Mouse (Mus musculus) kidney, adult 2 months (tissue): ENCODE measurements around the gene Tmem123. TPM values are rescaled to one million over a fixed set of nuclear protein-coding genes. Genes with fewer than 3 reads are reported as not detected.
A peak's percentile ranks its signal among the peaks of the same experiment; 100 is the strongest.

Experiments
- DNase-seq: peaks from one replicate; pipeline ENCODE4 v3.0.0; 2021
- H3K27ac ChIP-seq: fragments of 200-500 bp; 2 replicates; pipeline ENCODE4 v1.5.1; 2012; ENCODE audit warnings: low read depth, low read length, control low read depth, inconsistent platforms; ENCODE audit not compliant: insufficient read depth
- H3K27me3 ChIP-seq: fragments of 200-500 bp; replicated peaks from 2 replicates; pipeline ENCODE4 v1.6.1; 2012; ENCODE audit warnings: mild to moderate bottlenecking, moderate library complexity, low read length, inconsistent platforms; ENCODE audit not compliant: control insufficient read depth, insufficient read depth
- H3K36me3 ChIP-seq: fragments of 200-500 bp; 2 replicates; pipeline ENCODE4 v1.6.1; 2012; ENCODE audit warnings: mild to moderate bottlenecking, moderate library complexity, low read length, inconsistent platforms; ENCODE audit not compliant: control insufficient read depth, insufficient read depth
- H3K4me1 ChIP-seq: fragments of 200-500 bp; 2 replicates; pipeline ENCODE4 v1.6.1; 2011; ENCODE audit warnings: low read length; ENCODE audit not compliant: control insufficient read depth, insufficient read depth
- H3K4me3 ChIP-seq: fragments of 200-500 bp; 2 replicates; pipeline ENCODE4 v1.5.1; 2011; ENCODE audit warnings: mild to moderate bottlenecking, low read depth, low read length, control low read depth; ENCODE audit not compliant: insufficient read depth
- CTCF ChIP-seq: fragments of 200-500 bp; conservative IDR thresholded peaks from 2 replicates; pipeline ENCODE4 v1.5.1; 2011; ENCODE audit warnings: low read depth, mild to moderate bottlenecking, control low read depth, low read length, moderate library complexity, mixed read lengths; ENCODE audit not compliant: insufficient read depth, insufficient read length
- POLR2A ChIP-seq: fragments of 200-500 bp; IDR thresholded peaks from one replicate; pipeline ENCODE4 v1.6.1; 2011; ENCODE audit warnings: low read depth, low read length, control low read depth
- WGBS: fragments of 180-500 bp; shearing (Covaris S2); methylation state at CpG from one replicate; pipeline ENCODE4 v1.1.7; 2018; 5-methylcytosine and 5-hydroxymethylcytosine counted together
- polyA plus RNA-seq: library from polyadenylated mRNA; depleted of rRNA; stranded (reverse); fragments of >200 nt; gene quantifications from 2 replicates; pipeline ENCODE4 v1.2.3, GENCODE M21; 2012

Tmem123 gene
- polyA plus RNA-seq, 1 experiment: 43.7 TPM

- peak; percentile 74 for DNase-seq
- H3K4me1 ChIP-seq: no peaks in the 10 kb centered on the region; the same call in 1 of the 2 replicates
- no peak for TF ChIP-seq CTCF
- no peak for TF ChIP-seq POLR2A
- H3K4me3 ChIP-seq: no peak overlapping the region
- H3K27me3 ChIP-seq: no peaks in the 10 kb centered on the region
- WGBS: 32% methylated on average over 2 of the region's 2 CpGs
- no peak overlapping the region for H3K27ac ChIP-seq
- peaks cover 2% of the 10 kb centered on the region for H3K36me3 ChIP-seq
Observed at GRCm38 (mm10) chr9:7793561-7793960, 29.7 kb downstream of the Tmem123 start.

GRCm38 (mm10) chr9:7795581-7795980 is 31.7 kb downstream of the Tmem123 start:
- Histone ChIP-seq H3K27me3 (no peaks in the 10 kb centered on the region), H3K27ac (no peak overlapping the region), H3K36me3 (peaks cover 2% of the 10 kb centered on the region), H3K4me1 (no peaks in the 10 kb centered on the region; the same call in 1 of the 2 replicates), H3K4me3 (no peak overlapping the region)
- DNase-seq: no peak
- TF ChIP-seq CTCF (no peak), POLR2A (no peak)

- Histone ChIP-seq H3K4me3 (no peak overlapping the region), H3K27ac (no peak overlapping the region), H3K27me3 (no peaks in the 10 kb centered on the region), H3K4me1 (no peaks in the 10 kb centered on the region; the same call in 1 of the 2 replicates), H3K36me3 (peaks cover 2% of the 10 kb centered on the region)
- 84% methylated on average over 6 of the region's 6 CpGs for WGBS
- no peak for TF ChIP-seq POLR2A
- TF ChIP-seq CTCF: no peak
- DNase-seq: no peak
Observed at GRCm38 (mm10) chr9:7796129-7796864, 32.5 kb downstream of the Tmem123 start.

GRCm38 (mm10) chr9:7797542-7797941 is 33.7 kb downstream of the Tmem123 start:
- no peaks in the 10 kb centered on the region; the same call in 1 of the 2 replicates for H3K36me3 ChIP-seq
- no peaks in the 10 kb centered on the region for H3K27me3 ChIP-seq
- WGBS: 94% methylated on average over 2 of the region's 2 CpGs
- no peak for DNase-seq
- no peak overlapping the region for H3K27ac ChIP-seq
- no peaks in the 10 kb centered on the region; the same call in 1 of the 2 replicates for H3K4me1 ChIP-seq
- TF ChIP-seq CTCF: no peak
- no peak for TF ChIP-seq POLR2A
- no peak overlapping the region for H3K4me3 ChIP-seq

GRCm38 (mm10) chr9:7798555-7798954 is 34.7 kb downstream of the Tmem123 start:
- no peak for TF ChIP-seq POLR2A
- no peak for TF ChIP-seq CTCF
- Histone ChIP-seq H3K4me3 (no peak overlapping the region), H3K36me3 (no peaks in the 10 kb centered on the region; the same call in 1 of the 2 replicates), H3K4me1 (no peaks in the 10 kb centered on the region), H3K27me3 (no peaks in the 10 kb centered on the region), H3K27ac (no peak overlapping the region)
- peak; percentile 61 for DNase-seq
- WGBS: 62% methylated on average over 3 of the region's 3 CpGs

- H3K4me3 ChIP-seq: no peak overlapping the region
- 73% methylated on average over 5 of the region's 5 CpGs for WGBS
- H3K36me3 ChIP-seq: no peaks in the 10 kb centered on the region
- H3K27ac ChIP-seq: no peak overlapping the region
- no peak for DNase-seq
- TF ChIP-seq POLR2A: no peak
- no peak for TF ChIP-seq CTCF
- no peaks in the 10 kb centered on the region for H3K4me1 ChIP-seq
- H3K27me3 ChIP-seq: no peaks in the 10 kb centered on the region
Observed at GRCm38 (mm10) chr9:7805101-7805506, 41.3 kb downstream of the Tmem123 start.

- peaks cover 5% of the 10 kb centered on the region; the same call in 1 of the 2 replicates for H3K4me1 ChIP-seq
- H3K4me3 ChIP-seq: no peak overlapping the region
- 63% methylated on average over 3 of the region's 3 CpGs for WGBS
- peaks cover 5% of the 10 kb centered on the region for H3K36me3 ChIP-seq
- DNase-seq: peak; percentile 25
- no peaks in the 10 kb centered on the region for H3K27me3 ChIP-seq
- TF ChIP-seq CTCF (no peak), POLR2A (no peak)
- no peak overlapping the region for H3K27ac ChIP-seq
Observed at GRCm38 (mm10) chr9:7822758-7823157, 58.9 kb downstream of the Tmem123 start.
